Mouse (Mus musculus): ENCODE data around the gene Zscan4f. TPM values are rescaled to one million over a fixed set of nuclear protein-coding genes. Genes with fewer than 3 reads are reported as not detected.
"Not testable (repeated sequence)": the region's sequence is repeated elsewhere in the genome, so short reads cannot be mapped to it uniquely, and the experiment has no call there.

Gene Zscan4f
- not detected in 2 replicates for polyA plus RNA-seq (2012; rRNA removed)

DNA sequence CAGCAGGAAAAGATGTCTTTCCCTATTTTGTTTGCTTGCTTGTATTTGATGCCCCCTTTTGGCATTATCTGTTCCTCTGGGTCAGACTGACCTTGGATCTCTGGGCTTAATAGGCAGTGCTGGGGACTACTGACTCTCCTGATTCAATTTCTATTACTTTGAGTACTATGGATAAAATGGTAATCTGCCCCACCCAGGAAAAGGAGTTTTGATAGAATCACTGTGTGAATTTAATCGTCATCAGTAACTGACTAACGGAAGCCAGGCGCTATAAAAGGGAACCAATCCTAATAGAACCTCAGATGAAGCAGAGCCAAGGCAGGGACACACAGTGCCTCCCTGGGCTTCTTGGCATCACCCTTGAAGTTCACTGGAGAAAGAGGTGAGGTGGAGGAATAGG lies at the start of gene Zscan4f:
TSS of gene Zscan4f (plus strand) at position 301 of the 400 bp plus-strand sequence.
- H3K4me3 ChIP-seq (ENCODE audit: insufficient read depth, low read depth, low read length); DNase-seq; H3K27me3 ChIP-seq (replicated peaks; ENCODE audit: control insufficient read depth, insufficient read depth, low read length); H3K36me3 ChIP-seq (ENCODE audit: control insufficient read depth, insufficient read depth, low read length); H3K4me1 ChIP-seq (ENCODE audit: control insufficient read depth, insufficient read depth, low read length); H3K27ac ChIP-seq (ENCODE audit: insufficient read depth, low read depth, low read length): not testable (repeated sequence)
- 88% methylated on average over 3 of the region's 3 CpGs for WGBS

DNA sequence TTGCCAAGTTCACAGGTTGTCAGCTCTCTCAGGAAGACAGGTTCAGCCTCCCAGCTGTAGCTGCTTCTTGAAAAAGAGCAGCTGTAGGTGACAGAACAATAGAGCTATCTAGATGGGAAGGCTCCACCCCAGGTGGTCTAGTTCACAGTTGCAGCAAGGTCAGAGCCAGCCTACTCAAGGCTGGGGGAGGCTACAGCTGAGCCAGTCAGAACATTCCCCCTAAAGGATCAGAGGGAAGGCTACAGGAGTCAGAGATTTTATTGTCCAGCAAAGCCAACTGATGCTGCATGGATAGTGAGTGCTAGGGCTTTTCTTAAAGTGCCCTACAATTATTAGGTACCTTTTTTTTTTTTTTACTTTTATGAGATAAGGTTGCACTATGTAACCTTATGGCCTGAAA lies 13.1 kb upstream of the Zscan4f start:
- not testable (repeated sequence) for H3K36me3 ChIP-seq (ENCODE audit: control insufficient read depth, insufficient read depth, low read length); H3K4me1 ChIP-seq (ENCODE audit: control insufficient read depth, insufficient read depth, low read length); H3K27ac ChIP-seq (ENCODE audit: insufficient read depth, low read depth, low read length); H3K27me3 ChIP-seq (replicated peaks; ENCODE audit: control insufficient read depth, insufficient read depth, low read length); DNase-seq; H3K4me3 ChIP-seq (ENCODE audit: insufficient read depth, low read depth, low read length)

Other genes with a start within 250 kb of the Zscan4f start
- not detected in 2 replicates for gene Zscan4d, start 231.8 kb upstream of the Zscan4f start, polyA plus RNA-seq (2012; rRNA removed)
- gene Zscan4e, start 87.2 kb upstream of the Zscan4f start, polyA plus RNA-seq (2012; rRNA removed) = not detected in 2 replicates
- not detected in 2 replicates for gene Zscan4-ps2, start 116.4 kb downstream of the Zscan4f start, polyA plus RNA-seq (2012; rRNA removed)
- not detected in 2 replicates for gene Zscan4-ps3, start 211.4 kb downstream of the Zscan4f start, polyA plus RNA-seq (2012; rRNA removed)